Mouse (Mus musculus) neural tube, embryonic 12.5 days (tissue): Measurements from ENCODE around the gene Dgki. TPM values are rescaled to one million over a fixed set of nuclear protein-coding genes. Genes with fewer than 3 reads are reported as not detected.
A peak's percentile ranks its signal among the peaks of the same experiment; 100 is the strongest.

ENCODE experiments used
- ATAC-seq: fragments of 200-750 bp; cut with Nextera tagmentation; 2 replicates; pipeline ENCODE4 v1.8.0; 2017; ENCODE audit warnings: low read depth, mild to moderate bottlenecking, moderate TSS enrichment, moderate library complexity; ENCODE audit not compliant: low FRiP score
- H3K27ac ChIP-seq: fragments of 300-500 bp; sonication (generic); 2 replicates; pipeline ENCODE4 v1.5.1; 2016
- H3K27me3 ChIP-seq: fragments of 300-500 bp; sonication (generic); replicated peaks from 2 replicates; pipeline ENCODE4 v1.6.1; 2016; ENCODE audit warnings: mild to moderate bottlenecking
- H3K36me3 ChIP-seq: fragments of 300-500 bp; sonication (generic); 2 replicates; pipeline ENCODE4 v1.6.1; 2016; ENCODE audit warnings: mild to moderate bottlenecking
- H3K4me1 ChIP-seq: fragments of 300-500 bp; sonication (generic); 2 replicates; pipeline ENCODE4 v1.6.1; 2016
- H3K4me2 ChIP-seq: fragments of 300-500 bp; sonication (generic); replicated peaks from 2 replicates; pipeline ENCODE4 v1.6.1; 2016; ENCODE audit warnings: mild to moderate bottlenecking
- H3K4me3 ChIP-seq: fragments of 300-500 bp; sonication (generic); 2 replicates; pipeline ENCODE4 v1.5.1; 2016
- H3K9ac ChIP-seq: fragments of 300-500 bp; sonication (generic); 2 replicates; pipeline ENCODE4 v1.6.1; 2016; ENCODE audit warnings: mild to moderate bottlenecking
- H3K9me3 ChIP-seq: fragments of 300-500 bp; sonication (generic); 2 replicates; pipeline ENCODE4 v1.6.1; 2016; ENCODE audit warnings: mild to moderate bottlenecking
- WGBS: fragments of 180-500 bp; shearing (Covaris S2); methylation state at CpG from one replicate; pipeline ENCODE4 v1.1.7; 2016; 5-methylcytosine and 5-hydroxymethylcytosine counted together
- polyA plus RNA-seq: library from polyadenylated mRNA; unstranded; fragments of >200 nt; fragmentation: Nextera tagmentation; extraction: Ambion mirVana; gene quantifications from 2 replicates; pipeline ENCODE4 v1.2.1, GENCODE M21; 2016

Dgki gene
- polyA plus RNA-seq, 1 experiment from 2014 or later = 4.9 TPM

DNA sequence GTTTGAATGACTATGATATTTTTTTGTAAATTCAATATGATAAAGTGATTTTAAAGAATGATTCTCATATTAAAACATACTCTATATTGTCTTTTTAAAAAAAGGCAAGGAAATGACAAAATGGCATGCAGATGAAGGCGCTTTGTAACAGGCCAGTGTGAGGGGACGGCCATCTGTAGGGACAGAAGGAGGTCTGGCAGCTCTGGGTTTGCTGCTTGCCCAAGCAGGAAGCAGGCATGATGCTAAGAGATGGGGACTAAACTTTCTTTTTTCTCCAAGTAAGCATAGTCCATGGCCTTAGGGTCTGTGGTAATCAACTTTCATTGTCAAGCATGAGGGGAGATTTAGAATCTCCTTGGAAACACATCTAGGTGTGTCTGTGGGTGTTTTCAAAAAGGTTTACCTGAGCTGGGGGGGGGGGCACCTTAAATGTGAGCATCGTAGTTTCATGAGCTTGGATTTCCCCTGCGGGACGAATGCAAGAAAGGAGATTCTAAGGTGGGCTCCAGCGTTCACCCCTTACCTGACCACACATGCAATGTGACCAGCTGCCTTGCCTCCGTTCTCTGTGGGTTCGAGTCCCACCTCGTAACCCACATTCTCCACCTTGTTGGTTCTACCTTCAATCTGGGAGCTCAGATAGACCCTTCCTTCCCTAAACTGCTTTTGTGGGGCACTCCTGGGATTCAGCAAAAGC lies 26.1 kb upstream of the Dgki start:
- no peaks in the 10 kb centered on the region for H3K27me3 ChIP-seq
- H3K9ac ChIP-seq = no peak overlapping the region
- no peak overlapping the region for H3K27ac ChIP-seq
- WGBS = 94% methylated on average over 9 of the region's 9 CpGs
- ATAC-seq = no peak
- H3K9me3 ChIP-seq = no peaks in the 10 kb centered on the region
- no peak overlapping the region for H3K4me3 ChIP-seq
- no peaks in the 10 kb centered on the region for H3K36me3 ChIP-seq
- peaks cover 11% of the 10 kb centered on the region for H3K4me1 ChIP-seq
- H3K4me2 ChIP-seq = no peak overlapping the region

DNA sequence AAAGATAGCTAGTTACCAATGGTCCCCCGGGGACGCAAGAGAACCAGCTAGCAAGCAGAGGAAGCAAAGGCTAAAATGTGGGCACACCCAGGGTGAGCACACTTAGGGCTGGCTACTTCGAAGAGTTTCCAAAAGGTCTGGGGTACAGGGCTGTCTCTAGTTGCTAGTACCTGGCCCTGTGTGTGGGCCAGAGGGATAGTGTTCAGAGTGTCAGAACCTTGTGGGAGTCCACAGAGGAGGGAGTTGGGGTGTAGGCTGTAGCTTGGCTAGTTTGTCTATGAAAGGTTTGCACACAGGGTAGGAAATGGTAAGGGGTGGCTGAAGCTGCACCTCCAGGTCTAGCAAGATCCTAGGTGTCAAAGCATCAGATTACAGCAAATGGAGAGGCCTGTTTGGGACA lies 25.1 kb upstream of the Dgki start:
- Histone ChIP-seq H3K4me1 (peaks cover 6% of the 10 kb centered on the region), H3K9me3 (no peaks in the 10 kb centered on the region), H3K36me3 (no peaks in the 10 kb centered on the region), H3K4me2 (no peak overlapping the region), H3K9ac (no peak overlapping the region), H3K27ac (no peak overlapping the region), H3K27me3 (no peaks in the 10 kb centered on the region), H3K4me3 (no peak overlapping the region)
- ATAC-seq = no peak
- WGBS = 82% methylated on average over 3 of the region's 3 CpGs

DNA sequence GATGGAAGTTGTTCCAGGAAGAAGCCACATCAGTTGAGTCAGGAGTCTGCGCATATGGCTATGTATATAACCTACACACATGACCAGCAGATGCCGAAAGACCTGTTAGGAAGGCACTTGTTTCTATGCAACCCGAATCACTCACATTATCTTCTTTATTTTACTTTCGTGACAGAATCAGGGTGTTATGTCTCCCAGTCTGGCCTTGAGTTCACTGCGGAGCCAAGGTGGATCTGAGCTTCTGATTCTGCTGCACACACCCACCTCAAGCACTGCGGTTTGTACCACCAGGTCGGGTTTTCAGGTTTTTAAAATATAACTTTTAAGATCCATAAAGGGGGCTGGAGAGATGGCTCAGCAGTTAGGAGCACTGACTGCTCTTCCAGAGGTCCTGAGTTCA lies 22.7 kb upstream of the Dgki start:
- no peaks in the 10 kb centered on the region for H3K9me3 ChIP-seq
- H3K27ac ChIP-seq = no peak overlapping the region
- WGBS = 90% methylated on average over 7 of the region's 7 CpGs
- no peak for ATAC-seq
- no peak overlapping the region for H3K4me2 ChIP-seq
- no peak overlapping the region for H3K4me3 ChIP-seq
- H3K4me1 ChIP-seq = peaks cover 6% of the 10 kb centered on the region
- no peak overlapping the region for H3K9ac ChIP-seq
- H3K36me3 ChIP-seq = no peaks in the 10 kb centered on the region
- no peaks in the 10 kb centered on the region for H3K27me3 ChIP-seq

DNA sequence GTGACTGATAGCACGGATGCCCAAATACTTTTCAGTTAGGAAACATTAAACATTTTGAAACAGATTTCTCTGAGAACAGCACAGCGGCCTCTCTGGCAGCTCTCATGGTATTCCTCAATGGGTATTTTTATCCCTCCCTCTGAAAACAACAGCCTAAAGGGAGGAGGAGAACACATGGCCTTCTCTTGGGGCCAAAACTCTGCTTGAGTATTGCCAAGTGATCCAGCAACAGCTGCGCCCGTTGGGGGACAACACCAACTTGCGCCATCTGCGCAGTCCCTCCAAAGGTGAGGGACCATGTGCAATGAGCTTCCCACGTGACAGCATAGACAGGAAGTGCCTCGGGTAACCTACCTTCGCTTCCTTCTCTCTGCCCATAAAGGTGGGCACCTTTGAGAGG lies 22.1 kb upstream of the Dgki start:
- Histone ChIP-seq H3K27me3 (no peaks in the 10 kb centered on the region), H3K4me3 (no peak overlapping the region), H3K9ac (no peak overlapping the region), H3K4me1 (peaks cover 6% of the 10 kb centered on the region), H3K36me3 (no peaks in the 10 kb centered on the region), H3K4me2 (no peak overlapping the region), H3K9me3 (no peaks in the 10 kb centered on the region), H3K27ac (no peak overlapping the region)
- WGBS = 90% methylated on average over 9 of the region's 9 CpGs
- no peak for ATAC-seq

DNA sequence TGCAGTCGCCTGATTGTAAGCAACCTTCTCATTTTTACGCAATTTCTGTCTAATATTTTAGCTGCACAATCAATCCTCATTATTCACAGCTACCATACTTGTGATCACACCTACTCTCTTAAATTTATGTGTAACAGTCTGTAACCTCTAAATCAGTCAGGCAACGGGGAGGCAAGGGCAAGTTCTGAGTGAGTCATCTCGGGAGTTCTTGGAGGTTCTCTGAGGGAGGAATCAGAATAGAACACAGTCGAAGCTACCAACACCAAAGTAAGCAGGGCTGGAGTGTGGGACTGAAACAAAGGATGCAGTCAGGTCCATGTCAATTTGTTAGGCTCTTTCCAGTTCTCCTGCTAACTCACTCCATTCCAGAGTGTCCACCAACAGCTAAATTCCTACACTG lies 17.9 kb upstream of the Dgki start:
- no peak overlapping the region for H3K9ac ChIP-seq
- 84% methylated on average over 5 of the region's 5 CpGs for WGBS
- ATAC-seq = no peak
- H3K4me1 ChIP-seq = no peaks in the 10 kb centered on the region
- H3K27me3 ChIP-seq = no peaks in the 10 kb centered on the region
- H3K27ac ChIP-seq = no peak overlapping the region
- no peak overlapping the region for H3K4me3 ChIP-seq
- H3K4me2 ChIP-seq = no peak overlapping the region
- no peaks in the 10 kb centered on the region for H3K9me3 ChIP-seq
- no peaks in the 10 kb centered on the region for H3K36me3 ChIP-seq

- Histone ChIP-seq H3K9ac (no peak overlapping the region), H3K36me3 (no peaks in the 10 kb centered on the region), H3K27ac (no peak overlapping the region), H3K4me1 (no peaks in the 10 kb centered on the region), H3K9me3 (no peaks in the 10 kb centered on the region), H3K4me2 (no peak overlapping the region), H3K27me3 (no peaks in the 10 kb centered on the region), H3K4me3 (no peak overlapping the region)
- no peak for ATAC-seq
Measured at GRCm38 (mm10) chr6:37315440-37315839, 15.5 kb upstream of the Dgki start.

DNA sequence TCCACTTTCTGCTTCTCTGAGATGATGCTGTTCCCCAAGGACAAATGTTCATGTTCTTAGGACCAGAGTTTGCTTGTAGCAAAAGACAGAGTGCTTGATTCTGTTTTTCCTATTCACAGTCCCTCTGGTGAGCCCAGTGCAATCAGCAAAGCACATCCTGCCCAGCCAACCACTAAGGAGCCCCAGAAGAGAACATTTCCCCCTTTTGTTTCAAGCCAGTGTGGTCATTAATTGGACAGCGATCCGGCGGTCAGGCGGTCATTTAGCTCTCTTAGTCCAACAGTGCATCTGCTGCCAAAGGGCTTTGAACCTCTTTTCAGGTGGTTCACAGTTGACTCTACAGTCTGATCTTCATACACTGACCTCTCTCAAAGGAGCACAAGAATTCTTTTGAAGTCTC lies 10.6 kb upstream of the Dgki start:
- H3K9ac ChIP-seq = no peak overlapping the region
- H3K4me1 ChIP-seq = no peaks in the 10 kb centered on the region
- no peak overlapping the region for H3K4me2 ChIP-seq
- no peak overlapping the region for H3K27ac ChIP-seq
- WGBS = 88% methylated on average over 4 of the region's 4 CpGs
- H3K36me3 ChIP-seq = no peaks in the 10 kb centered on the region
- H3K4me3 ChIP-seq = no peak overlapping the region
- no peaks in the 10 kb centered on the region for H3K9me3 ChIP-seq
- ATAC-seq = no peak
- H3K27me3 ChIP-seq = no peaks in the 10 kb centered on the region

DNA sequence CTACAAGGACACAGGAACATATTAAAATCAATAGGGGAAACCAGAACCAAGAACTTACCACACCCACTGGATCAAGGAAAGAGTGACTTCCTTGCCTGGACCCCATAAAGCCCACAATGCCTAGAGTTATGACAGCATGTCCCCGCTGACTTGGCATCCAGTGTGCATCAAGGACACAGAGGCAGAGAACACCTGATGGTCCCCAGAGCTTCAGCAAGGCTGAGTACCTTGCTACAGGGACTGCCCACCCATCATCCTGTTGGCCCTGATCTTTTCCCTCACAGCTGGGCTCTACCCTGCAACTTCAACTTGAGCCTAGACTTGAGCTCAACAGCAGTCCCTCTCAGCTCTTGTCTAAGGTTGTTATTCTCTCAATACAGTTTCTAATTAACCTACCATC lies 6.6 kb upstream of the Dgki start:
- no peak for ATAC-seq
- Histone ChIP-seq H3K4me2 (no peak overlapping the region), H3K9me3 (no peaks in the 10 kb centered on the region), H3K27me3 (peaks cover 2% of the 10 kb centered on the region), H3K36me3 (no peaks in the 10 kb centered on the region), H3K27ac (no peak overlapping the region), H3K4me1 (no peaks in the 10 kb centered on the region), H3K9ac (no peak overlapping the region), H3K4me3 (no peak overlapping the region)
- 90% methylated on average over 1 of the region's 1 CpGs for WGBS

- peak overlapping the region; percentile 91 for H3K4me2 ChIP-seq
- no peak for ATAC-seq
- peak overlapping the region; percentile 70 for H3K4me3 ChIP-seq
- peaks cover 23% of the 10 kb centered on the region for H3K4me1 ChIP-seq
- H3K36me3 ChIP-seq = no peaks in the 10 kb centered on the region
- peaks cover 15% of the 10 kb centered on the region for H3K27me3 ChIP-seq
- H3K9ac ChIP-seq = peak overlapping the region; percentile 84; the same call in 1 of the 2 replicates
- 9% methylated on average over 13 of the region's 13 CpGs for WGBS
- no peak overlapping the region for H3K27ac ChIP-seq
- no peaks in the 10 kb centered on the region for H3K9me3 ChIP-seq
Measured at GRCm38 (mm10) chr6:37300492-37300891, 508 bp upstream of the Dgki start.

- H3K36me3 ChIP-seq = no peaks in the 10 kb centered on the region
- ATAC-seq = no peak
- no peak overlapping the region for H3K27ac ChIP-seq
- 40% methylated on average over 4 of the region's 4 CpGs for WGBS
- H3K9ac ChIP-seq = peak overlapping the region; percentile 84
- H3K9me3 ChIP-seq = no peaks in the 10 kb centered on the region
- peak overlapping the region; percentile 91 for H3K4me2 ChIP-seq
- H3K4me3 ChIP-seq = peak overlapping the region; percentile 70
- peaks cover 15% of the 10 kb centered on the region for H3K27me3 ChIP-seq
- H3K4me1 ChIP-seq = peaks cover 23% of the 10 kb centered on the region
Measured at GRCm38 (mm10) chr6:37298982-37299381, 1.0 kb downstream of the Dgki start.

DNA sequence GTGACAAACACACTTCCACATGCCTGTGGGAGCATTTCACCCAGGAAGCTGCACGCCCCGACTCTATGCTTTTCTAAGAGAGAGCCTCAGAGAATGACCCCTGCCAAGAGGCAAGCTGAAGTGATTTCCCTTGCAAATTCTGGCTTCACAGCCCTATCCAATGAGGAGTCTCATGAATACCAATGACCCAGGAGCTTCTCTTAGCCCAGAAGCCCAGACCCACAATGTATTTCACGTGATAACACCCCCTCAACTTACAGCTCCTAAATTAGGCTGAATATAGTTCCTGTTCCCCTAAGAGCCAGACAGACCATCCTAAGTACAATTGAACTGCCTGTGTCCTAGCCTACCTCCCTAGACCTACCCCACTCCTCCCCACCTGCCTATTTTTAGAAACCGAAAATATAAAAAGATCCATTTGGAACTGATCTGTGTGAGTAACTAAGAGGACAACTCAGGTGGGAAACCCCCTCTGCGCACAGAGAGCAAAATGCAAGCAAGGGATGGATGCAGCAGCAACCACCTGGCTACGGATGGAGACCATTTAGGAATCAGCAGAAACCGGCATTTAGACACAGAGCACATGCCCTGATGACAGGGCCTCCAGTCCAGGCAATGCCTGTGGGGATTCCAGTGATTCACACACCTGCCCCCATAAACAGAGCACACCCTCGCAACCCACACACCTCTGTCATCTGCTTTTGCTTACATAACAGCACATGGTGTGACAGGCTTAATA lies 2.1 kb downstream of the Dgki start:
- Histone ChIP-seq H3K4me3 (no peak overlapping the region), H3K27ac (no peak overlapping the region), H3K36me3 (no peaks in the 10 kb centered on the region), H3K4me1 (peaks cover 23% of the 10 kb centered on the region), H3K9me3 (no peaks in the 10 kb centered on the region), H3K27me3 (peaks cover 15% of the 10 kb centered on the region), H3K4me2 (peak overlapping the region; percentile 91), H3K9ac (no peak overlapping the region)
- ATAC-seq = no peak
- WGBS = 40% methylated on average over 8 of the region's 8 CpGs

- 92% methylated on average over 2 of the region's 2 CpGs for WGBS
- H3K27ac ChIP-seq = no peak overlapping the region
- 0 out of 2 replicates have a peak, but pooled peaks cover under 1% of the 10 kb centered on the region for H3K4me1 ChIP-seq
- no peak overlapping the region for H3K4me3 ChIP-seq
- H3K4me2 ChIP-seq = no peak overlapping the region
- ATAC-seq = no peak
- no peaks in the 10 kb centered on the region for H3K27me3 ChIP-seq
- no peaks in the 10 kb centered on the region for H3K9me3 ChIP-seq
- no peaks in the 10 kb centered on the region for H3K36me3 ChIP-seq
- no peak overlapping the region for H3K9ac ChIP-seq
Measured at GRCm38 (mm10) chr6:37292068-37292467, 7.9 kb downstream of the Dgki start.

GRCm38 (mm10) chr6:37291171-37291570 lies 8.8 kb downstream of the Dgki start:
- H3K4me3 ChIP-seq = no peak overlapping the region
- no peak overlapping the region for H3K27ac ChIP-seq
- no peak for ATAC-seq
- no peaks in the 10 kb centered on the region for H3K27me3 ChIP-seq
- no peaks in the 10 kb centered on the region for H3K4me1 ChIP-seq
- H3K4me2 ChIP-seq = no peak overlapping the region
- no peak overlapping the region for H3K9ac ChIP-seq
- no peaks in the 10 kb centered on the region for H3K9me3 ChIP-seq
- 93% methylated on average over 1 of the region's 1 CpGs for WGBS
- H3K36me3 ChIP-seq = no peaks in the 10 kb centered on the region
